Mouse (Mus musculus): ENCODE results near the gene Tuba3b. TPM values are rescaled to one million over a fixed set of nuclear protein-coding genes. Genes with fewer than 3 reads are reported as not detected.
A peak's percentile ranks its signal among the peaks of the same experiment; 100 is the strongest.

Tuba3b gene
- polyA plus RNA-seq, 1 experiment from 2014 or later, result not detected

DNA sequence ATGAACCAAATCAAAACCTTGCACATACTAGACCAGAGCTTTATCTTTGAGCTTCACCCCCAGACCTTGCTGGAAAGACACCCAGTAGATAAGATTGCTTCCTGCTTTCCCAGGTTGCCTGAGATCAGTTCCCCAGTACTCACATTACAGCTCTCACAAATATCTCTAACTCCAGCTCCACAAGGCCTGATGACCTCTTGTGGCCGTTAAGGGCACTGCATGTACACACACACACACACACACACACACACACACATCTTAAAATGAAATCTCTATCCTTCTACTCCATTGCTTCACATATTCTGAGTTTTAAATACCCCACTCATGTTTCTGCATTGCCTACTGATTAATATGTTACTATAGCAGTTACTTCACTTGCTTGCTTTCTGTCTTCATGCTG is 40.1 kb downstream of the Tuba3b start:
- no peak overlapping the region for H3K9ac ChIP-seq (ENCODE audit: low read depth, low read length)
- DNase-seq (ENCODE audit: low spot score) (no peak), ATAC-seq (replicated peaks; ENCODE audit: low FRiP score, low read depth) (no peak)
- no peaks in the 10 kb centered on the region for H3K27me3 ChIP-seq (ENCODE audit: insufficient read depth, low read length)
- H3K9me3 ChIP-seq (replicated peaks; ENCODE audit: low read length), result no peaks in the 10 kb centered on the region
- H3K4me1 ChIP-seq (replicated peaks; ENCODE audit: insufficient read depth, low read length), result no peaks in the 10 kb centered on the region
- no peaks in the 10 kb centered on the region for H3K36me3 ChIP-seq (ENCODE audit: insufficient read depth, low read length)
- H3K4me2 ChIP-seq (ENCODE audit: low read length), result no peak overlapping the region
- H3K4me3 ChIP-seq (replicated peaks; ENCODE audit: low read depth, low read length), result no peak overlapping the region
- WGBS, result 95% methylated on average over 1 of the region's 1 CpGs
- no peak overlapping the region for H3K27ac ChIP-seq
- TF ChIP-seq CTCF (IDR thresholded peaks at IDR 0.05; ENCODE audit: low read depth), result peak; percentile 42

DNA sequence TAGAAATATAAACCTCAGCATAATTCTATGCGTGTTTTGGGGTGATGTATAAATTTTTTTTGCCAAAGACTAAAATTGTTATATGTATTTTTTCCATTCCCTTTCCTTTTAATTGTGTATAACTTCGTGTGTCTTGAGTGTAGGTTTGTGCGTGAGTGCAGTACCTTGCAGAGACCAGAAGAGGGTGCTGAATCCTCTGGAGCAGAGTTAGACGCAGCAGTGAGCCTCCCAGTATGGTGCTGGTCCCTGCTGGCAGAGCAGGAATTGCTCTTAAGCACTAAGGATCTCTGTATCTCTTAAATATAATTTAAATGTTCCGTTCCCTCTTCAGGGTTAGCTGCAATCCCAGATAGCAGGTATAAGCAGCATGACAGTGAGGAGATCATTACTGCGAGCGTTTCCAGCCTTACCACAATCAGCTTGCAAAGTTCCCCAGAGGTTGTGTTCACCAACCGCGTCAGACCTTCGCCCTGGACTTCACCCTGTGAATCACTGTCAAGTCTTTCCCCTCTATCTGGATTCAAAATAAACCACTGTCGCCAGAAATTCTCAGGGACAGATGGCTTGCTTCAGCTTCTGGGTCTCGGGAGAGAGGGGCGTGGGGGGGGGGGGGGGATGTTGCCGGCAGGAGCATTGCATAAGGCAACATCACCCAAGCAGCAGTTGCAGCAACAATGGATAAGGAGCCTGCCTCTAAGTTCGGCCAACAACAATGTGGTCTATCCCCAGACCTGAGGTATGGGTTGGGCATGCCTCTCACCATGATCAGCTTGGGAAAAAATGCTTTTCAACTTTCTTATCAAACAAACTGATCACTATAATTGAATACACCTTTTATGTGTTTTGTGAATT is 41.4 kb downstream of the Tuba3b start:
- DNase-seq (ENCODE audit: low spot score) (peak; percentile 52), ATAC-seq (replicated peaks; ENCODE audit: low FRiP score, low read depth) (no peak; the same call in 1 of the 2 replicates)
- H3K4me3 ChIP-seq (replicated peaks; ENCODE audit: low read depth, low read length), result no peak overlapping the region
- WGBS, result 54% methylated on average over 15 of the region's 15 CpGs
- no peak overlapping the region for H3K9ac ChIP-seq (ENCODE audit: low read depth, low read length)
- H3K9me3 ChIP-seq (replicated peaks; ENCODE audit: low read length), result no peaks in the 10 kb centered on the region
- H3K27me3 ChIP-seq (ENCODE audit: insufficient read depth, low read length), result no peaks in the 10 kb centered on the region
- no peak overlapping the region for H3K4me2 ChIP-seq (ENCODE audit: low read length)
- no peak overlapping the region for H3K27ac ChIP-seq
- TF ChIP-seq CTCF (IDR thresholded peaks at IDR 0.05; ENCODE audit: low read depth), result peak; percentile 67
- no peaks in the 10 kb centered on the region for H3K36me3 ChIP-seq (ENCODE audit: insufficient read depth, low read length)
- no peaks in the 10 kb centered on the region for H3K4me1 ChIP-seq (replicated peaks; ENCODE audit: insufficient read depth, low read length)

GRCm38 (mm10) chr6:145659116-145659515 is 43.6 kb downstream of the Tuba3b start:
- H3K27ac ChIP-seq, result no peak overlapping the region
- H3K36me3 ChIP-seq (ENCODE audit: insufficient read depth, low read length), result no peaks in the 10 kb centered on the region
- WGBS, result 79% methylated on average over 6 of the region's 6 CpGs
- no peak overlapping the region for H3K4me2 ChIP-seq (ENCODE audit: low read length)
- ATAC-seq (replicated peaks; ENCODE audit: low FRiP score, low read depth), result no peak
- no peak for TF ChIP-seq CTCF (IDR thresholded peaks at IDR 0.05; ENCODE audit: low read depth)
- H3K27me3 ChIP-seq (ENCODE audit: insufficient read depth, low read length), result no peaks in the 10 kb centered on the region
- no peak for DNase-seq (ENCODE audit: low spot score)
- no peaks in the 10 kb centered on the region for H3K9me3 ChIP-seq (replicated peaks; ENCODE audit: low read length)
- no peak overlapping the region for H3K9ac ChIP-seq (ENCODE audit: low read depth, low read length)
- H3K4me1 ChIP-seq (replicated peaks; ENCODE audit: insufficient read depth, low read length), result no peaks in the 10 kb centered on the region
- no peak overlapping the region for H3K4me3 ChIP-seq (replicated peaks; ENCODE audit: low read depth, low read length)

GRCm38 (mm10) chr6:145660943-145661342 is 45.4 kb downstream of the Tuba3b start:
- ATAC-seq (replicated peaks; ENCODE audit: low FRiP score, low read depth) (no peak), DNase-seq (ENCODE audit: low spot score) (no peak)
- Histone ChIP-seq H3K4me3 (replicated peaks; ENCODE audit: low read depth, low read length) (no peak overlapping the region), H3K27ac (no peak overlapping the region), H3K9me3 (replicated peaks; ENCODE audit: low read length) (no peaks in the 10 kb centered on the region), H3K27me3 (ENCODE audit: insufficient read depth, low read length) (no peaks in the 10 kb centered on the region), H3K4me2 (ENCODE audit: low read length) (no peak overlapping the region), H3K36me3 (ENCODE audit: insufficient read depth, low read length) (no peaks in the 10 kb centered on the region), H3K4me1 (replicated peaks; ENCODE audit: insufficient read depth, low read length) (no peaks in the 10 kb centered on the region), H3K9ac (ENCODE audit: low read depth, low read length) (no peak overlapping the region)
- no peak for TF ChIP-seq CTCF (IDR thresholded peaks at IDR 0.05; ENCODE audit: low read depth)
- WGBS, result 69% methylated on average over 11 of the region's 11 CpGs

DNA sequence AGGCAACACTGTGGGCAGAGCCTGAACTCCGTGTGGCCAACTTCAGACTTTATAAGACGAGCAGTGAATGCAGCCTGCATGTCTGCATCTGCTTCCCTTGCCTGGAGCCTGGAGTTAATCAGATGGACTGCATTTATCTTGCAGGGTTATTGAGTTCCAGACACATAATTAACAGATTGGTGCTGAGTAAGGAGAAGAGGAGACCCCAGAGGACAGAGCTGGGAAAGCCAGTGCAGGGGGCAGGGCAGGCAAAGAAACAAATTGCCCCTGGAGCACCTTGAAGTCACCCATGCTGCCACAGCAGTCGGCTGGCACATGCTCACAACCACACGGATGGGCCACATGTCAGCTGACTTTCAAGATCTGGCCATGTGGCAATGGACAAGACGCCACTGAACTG is 48.7 kb downstream of the Tuba3b start:
- no peak for TF ChIP-seq CTCF (IDR thresholded peaks at IDR 0.05; ENCODE audit: low read depth)
- Histone ChIP-seq H3K9ac (ENCODE audit: low read depth, low read length) (no peak overlapping the region), H3K36me3 (ENCODE audit: insufficient read depth, low read length) (no peaks in the 10 kb centered on the region), H3K4me2 (ENCODE audit: low read length) (no peak overlapping the region), H3K9me3 (replicated peaks; ENCODE audit: low read length) (no peaks in the 10 kb centered on the region), H3K4me1 (replicated peaks; ENCODE audit: insufficient read depth, low read length) (no peaks in the 10 kb centered on the region), H3K4me3 (replicated peaks; ENCODE audit: low read depth, low read length) (no peak overlapping the region), H3K27ac (no peak overlapping the region), H3K27me3 (ENCODE audit: insufficient read depth, low read length) (no peaks in the 10 kb centered on the region)
- WGBS, result 53% methylated on average over 5 of the region's 5 CpGs
- DNase-seq (ENCODE audit: low spot score) (no peak), ATAC-seq (replicated peaks; ENCODE audit: low FRiP score, low read depth) (no peak)

DNA sequence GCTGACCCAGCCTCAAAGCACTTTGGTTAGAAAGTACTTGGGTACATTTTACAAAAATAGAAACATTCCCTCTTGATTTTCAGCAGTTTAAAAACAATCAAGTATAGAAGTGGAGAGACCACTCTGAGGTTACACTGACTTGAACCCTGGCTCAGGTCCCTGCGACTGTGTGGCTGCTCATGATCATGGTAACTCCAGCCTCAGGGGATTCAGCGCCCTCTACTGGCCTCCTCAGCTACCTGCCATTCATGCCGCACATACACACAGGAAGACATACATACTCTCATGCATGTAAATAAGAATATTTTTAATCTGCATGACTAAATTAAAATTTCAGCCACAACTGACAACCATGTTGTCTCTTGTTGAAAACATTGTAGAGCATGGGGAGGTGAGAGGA is 50.2 kb downstream of the Tuba3b start:
- H3K36me3 ChIP-seq (ENCODE audit: insufficient read depth, low read length), result no peaks in the 10 kb centered on the region
- WGBS, result 88% methylated on average over 3 of the region's 3 CpGs
- DNase-seq (ENCODE audit: low spot score) (no peak), ATAC-seq (replicated peaks; ENCODE audit: low FRiP score, low read depth) (no peak)
- no peaks in the 10 kb centered on the region for H3K27me3 ChIP-seq (ENCODE audit: insufficient read depth, low read length)
- TF ChIP-seq CTCF (IDR thresholded peaks at IDR 0.05; ENCODE audit: low read depth), result peak; percentile 14; the same call in 1 of the 2 replicates
- H3K4me2 ChIP-seq (ENCODE audit: low read length), result no peak overlapping the region
- H3K4me3 ChIP-seq (replicated peaks; ENCODE audit: low read depth, low read length), result no peak overlapping the region
- no peak overlapping the region for H3K27ac ChIP-seq
- H3K9ac ChIP-seq (ENCODE audit: low read depth, low read length), result no peak overlapping the region
- H3K4me1 ChIP-seq (replicated peaks; ENCODE audit: insufficient read depth, low read length), result no peaks in the 10 kb centered on the region
- H3K9me3 ChIP-seq (replicated peaks; ENCODE audit: low read length), result no peaks in the 10 kb centered on the region

All from kidney, postnatal 0 days (tissue).